Mouse (Mus musculus) E14TG2a.4 (cell line): ENCODE data around the gene Pdzd2.

Experiments
- CTCF ChIP-seq: conservative IDR thresholded peaks from 2 replicates; pipeline ENCODE4 v1.5.1; 2014; ENCODE audit warnings: low read length
- NANOG ChIP-seq: IDR thresholded peaks from 2 replicates; pipeline ENCODE4 v1.6.1; 2014; ENCODE audit warnings: borderline replicate concordance, low read length, mixed read lengths
- POU5F1 ChIP-seq: IDR thresholded peaks from 2 replicates; pipeline ENCODE4 v1.6.1; 2014; ENCODE audit warnings: low read length, borderline replicate concordance

GRCm38 (mm10) chr15:12543686-12544325 lies 195.9 kb downstream of the Pdzd2 start:
- TF ChIP-seq CTCF (no peak), NANOG (no peak), POU5F1 (no peak)
